Mouse (Mus musculus) lung, adult 2 months (tissue): ENCODE measurements around the gene Fut11.

Experiments
- CTCF ChIP-seq: fragments of 200-500 bp; IDR thresholded peaks from 2 replicates; pipeline ENCODE4 v1.5.1; 2011; ENCODE audit warnings: mild to moderate bottlenecking, low read length, control low read depth; ENCODE audit not compliant: insufficient read depth
- POLR2A ChIP-seq: fragments of 200-500 bp; IDR thresholded peaks from 2 replicates; pipeline ENCODE4 v1.6.1; 2011; ENCODE audit warnings: low read depth, mild to moderate bottlenecking, control low read depth, low read length, borderline replicate concordance; ENCODE audit errors: extremely low read depth

GRCm38 (mm10) chr14:20730853-20731602 is 36.3 kb downstream of the Fut11 start:
- TF ChIP-seq CTCF (no peak), POLR2A (no peak)
